Mouse (Mus musculus) G1E (cell line): Measurements from ENCODE around the gene Lsm7. TPM values are rescaled to one million over a fixed set of nuclear protein-coding genes. Genes with fewer than 3 reads are reported as not detected.

ENCODE experiments used
- ATAC-seq: 2 replicates; pipeline ENCODE4 v1.8.0; 2016; ENCODE audit warnings: mild to moderate bottlenecking; ENCODE audit not compliant: insufficient number of reproducible peaks, poor library complexity, low FRiP score, severe bottlenecking; ENCODE audit errors: extremely low read depth
- DNase-seq: peaks from one replicate; pipeline ENCODE4 v3.0.0; 2012; ENCODE audit warnings: low spot score
- H3K27me3 ChIP-seq: 2 replicates; pipeline ENCODE4 v1.6.1; 2012; ENCODE audit warnings: mild to moderate bottlenecking, low read length, inconsistent platforms; ENCODE audit not compliant: insufficient read depth
- H3K36me3 ChIP-seq: replicated peaks from 2 replicates; pipeline ENCODE3; 2012; ENCODE audit warnings: mild to moderate bottlenecking, inconsistent platforms
- H3K4me1 ChIP-seq: 2 replicates; pipeline ENCODE4 v1.6.1; 2012; ENCODE audit warnings: low read depth, low read length, inconsistent platforms, mixed read lengths; ENCODE audit not compliant: insufficient read depth
- H3K4me3 ChIP-seq: 2 replicates; pipeline ENCODE4 v1.5.1; 2012; ENCODE audit warnings: low read depth, mild to moderate bottlenecking, inconsistent platforms, low read length, moderate library complexity, mixed read lengths
- H3K9me3 ChIP-seq: replicated peaks from 2 replicates; pipeline ENCODE4 v1.6.1; 2012; ENCODE audit warnings: inconsistent platforms
- CTCF ChIP-seq: IDR thresholded peaks from 2 replicates; pipeline ENCODE4 v1.5.1; 2012; ENCODE audit warnings: low read depth, low read length, inconsistent platforms, mixed read lengths
- GATA1 ChIP-seq: IDR thresholded peaks from 2 replicates; pipeline ENCODE4 v1.6.1; 2012; ENCODE audit warnings: borderline replicate concordance, low read length, inconsistent platforms, mixed read lengths
- GATA2 ChIP-seq: IDR thresholded peaks from 2 replicates; pipeline ENCODE4 v1.6.1; 2012; ENCODE audit warnings: low read depth, low read length, inconsistent platforms, borderline replicate concordance
- POLR2AphosphoS5 ChIP-seq: IDR thresholded peaks from 2 replicates; pipeline ENCODE4 v1.6.1; 2012; ENCODE audit warnings: low read depth, low read length, inconsistent platforms; ENCODE audit not compliant: insufficient replicate concordance
- TAL1 ChIP-seq: conservative IDR thresholded peaks from 2 replicates; pipeline ENCODE4 v1.6.1; 2012; ENCODE audit warnings: low read depth, low read length, inconsistent platforms, mixed read lengths
- polyA plus RNA-seq: library from polyadenylated mRNA; stranded (reverse); fragments of >175 nt; gene quantifications from 2 replicates; pipeline ENCODE4 v1.2.3, GENCODE M21; 2012
- total RNA-seq, 2 experiments: library from RNA; stranded (forward) in 1 of 2; stranded (reverse) in 1 of 2; fragments of 200-1000 nt in 1 of 2; fragments of >200 nt in 1 of 2; fragmentation: Nextera tagmentation in 1 of 2; gene quantifications; 2 replicates each; pipeline ENCODE4 v1.2.3; 2014 to 2017

The Lsm7 gene
- total and polyA plus RNA-seq, 3 experiments = 51.2 to 282 (median 269) TPM

DNA sequence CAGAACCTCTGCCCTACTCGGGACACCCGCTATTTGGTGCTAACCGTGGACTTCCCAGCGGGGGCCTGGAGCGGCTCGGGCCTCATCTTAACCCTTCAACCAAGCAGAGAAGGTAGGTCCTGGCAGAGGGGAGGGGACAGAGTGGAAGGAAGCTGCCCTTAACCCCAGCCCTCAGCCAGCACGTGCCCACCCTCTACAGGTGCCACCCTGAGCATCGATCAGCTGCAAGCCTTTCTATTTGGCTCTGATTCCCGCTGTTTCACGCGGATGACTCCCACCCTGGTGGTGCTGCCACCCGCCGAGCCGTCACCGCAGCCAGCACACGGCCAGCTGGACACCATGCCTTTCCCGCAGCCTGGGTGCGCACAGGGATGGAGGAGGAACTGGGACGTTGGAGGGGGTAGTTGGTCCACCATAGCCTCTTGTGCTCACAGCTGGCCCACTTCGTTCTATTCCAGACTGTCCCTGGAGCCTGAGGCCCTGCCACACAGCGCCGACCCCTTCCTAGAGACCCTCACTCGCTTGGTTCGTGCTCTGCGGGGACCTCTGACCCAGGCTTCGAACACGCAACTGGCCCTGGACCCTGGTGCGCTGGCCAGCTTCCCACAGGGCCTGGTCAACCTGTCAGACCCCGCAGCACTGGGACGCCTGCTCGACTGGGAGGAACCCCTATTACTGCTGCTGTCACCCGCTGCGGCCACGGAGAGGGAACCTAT, 48.5 kb downstream of the Lsm7 start:
- no peak for ATAC-seq
- Histone ChIP-seq H3K27me3 (peaks cover 24% of the 10 kb centered on the region; the same call in 1 of the 2 replicates), H3K4me1 (peaks cover 65% of the 10 kb centered on the region), H3K36me3 (peaks cover 67% of the 10 kb centered on the region), H3K9me3 (peaks cover 14% of the 10 kb centered on the region), H3K4me3 (peak overlapping the region; percentile 23; the same call in 1 of the 2 replicates)
- no peak for DNase-seq
- no peak for TF ChIP-seq TAL1

DNA sequence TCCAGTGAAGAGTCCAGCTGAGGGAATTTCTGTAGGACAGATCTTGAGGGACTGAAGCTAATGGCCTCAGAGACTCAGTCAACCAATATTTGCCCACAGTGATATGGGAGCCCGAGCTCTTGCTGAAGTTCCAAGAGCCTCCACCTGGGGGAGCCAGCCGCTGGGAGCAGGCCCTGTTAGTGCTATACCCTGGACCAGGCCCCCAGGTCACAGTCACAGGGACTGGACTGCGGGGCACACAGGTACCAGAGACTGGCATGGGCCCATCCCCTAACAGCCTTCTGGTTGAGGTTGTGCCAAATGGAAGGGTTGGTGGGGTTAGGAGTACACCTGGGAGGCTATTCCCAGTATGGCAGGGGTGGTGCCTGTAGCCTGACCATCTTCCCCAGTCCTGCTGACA, 49.1 kb downstream of the Lsm7 start:
- H3K27me3 ChIP-seq = peaks cover 24% of the 10 kb centered on the region; the same call in 1 of the 2 replicates
- DNase-seq (no peak), ATAC-seq (no peak; the same call in 1 of the 2 replicates)
- H3K4me3 ChIP-seq = no peak overlapping the region
- peaks cover 73% of the 10 kb centered on the region for H3K36me3 ChIP-seq
- peaks cover 71% of the 10 kb centered on the region for H3K4me1 ChIP-seq
- peaks cover 14% of the 10 kb centered on the region for H3K9me3 ChIP-seq
- TF ChIP-seq GATA1 (no peak), CTCF (0 out of 2 replicates have a peak, but pooled peaks have one; percentile 30), POLR2AphosphoS5 (no peak)

DNA sequence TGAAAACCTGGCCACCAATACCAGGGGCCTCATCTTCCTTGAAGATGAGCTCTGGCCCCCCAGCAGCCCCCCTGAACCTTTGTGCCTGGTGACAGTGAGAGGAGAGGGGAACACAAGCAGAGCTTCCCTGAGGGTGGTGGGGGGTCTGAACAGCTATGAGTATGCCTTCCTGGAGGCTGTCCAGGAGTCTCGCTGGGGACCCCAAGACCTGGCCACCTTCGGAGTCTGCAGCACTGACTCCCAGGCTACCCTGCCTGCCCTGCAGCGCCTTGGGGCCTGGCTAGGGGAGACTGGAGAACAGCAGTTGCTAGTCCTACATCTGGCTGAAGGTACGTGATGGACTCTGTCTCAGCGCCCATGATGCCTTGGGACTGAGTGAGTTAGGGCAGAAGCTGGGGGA, 49.7 kb downstream of the Lsm7 start:
- no peak for TF ChIP-seq GATA2
- TF ChIP-seq POLR2AphosphoS5 = no peak
- TF ChIP-seq CTCF = no peak
- no peak for TF ChIP-seq TAL1
- no peak for TF ChIP-seq GATA1
- Histone ChIP-seq H3K9me3 (peaks cover 14% of the 10 kb centered on the region), H3K36me3 (peaks cover 79% of the 10 kb centered on the region), H3K4me1 (peaks cover 73% of the 10 kb centered on the region), H3K4me3 (no peak overlapping the region), H3K27me3 (peaks cover 20% of the 10 kb centered on the region; the same call in 1 of the 2 replicates)
- DNase-seq (no peak), ATAC-seq (no peak)

DNA sequence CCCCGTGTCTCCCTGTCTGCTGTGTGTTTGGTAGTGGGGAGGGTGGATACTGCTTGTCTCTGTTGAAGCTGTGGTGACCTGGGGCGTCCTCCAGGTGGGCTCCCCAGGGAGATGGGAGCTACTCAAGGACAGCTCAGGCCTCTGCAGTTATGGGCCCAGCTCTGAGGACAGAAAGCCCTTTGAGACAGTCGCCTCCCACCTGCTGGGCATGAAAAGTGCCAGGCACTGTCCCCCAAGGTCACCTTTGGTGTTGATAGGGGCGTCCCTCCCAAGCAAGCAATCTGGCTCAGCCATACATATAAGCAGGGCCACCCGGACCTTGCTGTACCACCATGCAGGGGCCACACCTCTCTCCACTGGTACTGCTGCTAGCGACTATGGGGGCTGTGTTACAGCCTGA, 50.1 kb downstream of the Lsm7 start, which contains the start of gene Amh:
Amh (plus strand) TSS at position 328 of the 400 bp plus-strand sequence.
- DNase-seq (no peak), ATAC-seq (no peak)
- Histone ChIP-seq H3K36me3 (peaks cover 83% of the 10 kb centered on the region), H3K4me3 (no peak within 1 kb of the TSS), H3K27me3 (peaks cover 16% of the 10 kb centered on the region; the same call in 1 of the 2 replicates), H3K4me1 (peaks cover 73% of the 10 kb centered on the region), H3K9me3 (peaks cover 14% of the 10 kb centered on the region)
- TF ChIP-seq POLR2AphosphoS5 (no peak), GATA2 (no peak), GATA1 (no peak), CTCF (no peak), TAL1 (no peak)

DNA sequence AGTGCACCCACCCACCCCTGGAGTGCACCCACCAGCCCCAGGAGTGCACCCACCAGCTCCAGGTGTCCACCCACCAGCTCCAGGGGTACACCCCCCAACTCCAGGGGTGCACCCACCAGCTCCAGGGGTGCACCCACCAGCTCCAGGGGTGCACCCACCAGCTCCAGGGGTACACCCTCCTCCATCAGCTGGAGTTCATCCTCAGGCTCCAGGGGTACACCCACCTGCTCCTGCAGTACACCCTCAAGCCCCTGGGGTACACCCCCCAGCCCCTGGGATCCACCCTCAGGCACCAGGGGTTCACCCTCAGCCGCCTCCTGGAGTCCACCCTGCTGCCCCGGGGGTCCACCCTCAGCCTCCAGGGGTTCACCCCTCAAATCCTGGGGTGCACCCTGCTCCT, 50.7 kb downstream of the Lsm7 start:
- no peak for DNase-seq
- peaks cover 14% of the 10 kb centered on the region for H3K9me3 ChIP-seq
- H3K4me1 ChIP-seq = peaks cover 74% of the 10 kb centered on the region
- no peak overlapping the region for H3K4me3 ChIP-seq
- peaks cover 87% of the 10 kb centered on the region for H3K36me3 ChIP-seq
- no peak for TF ChIP-seq CTCF
- TF ChIP-seq GATA2 = no peak
- no peak for TF ChIP-seq POLR2AphosphoS5
- TF ChIP-seq TAL1 = no peak
- no peak for TF ChIP-seq GATA1
- H3K27me3 ChIP-seq = peaks cover 14% of the 10 kb centered on the region; the same call in 1 of the 2 replicates
- ATAC-seq = no peak

DNA sequence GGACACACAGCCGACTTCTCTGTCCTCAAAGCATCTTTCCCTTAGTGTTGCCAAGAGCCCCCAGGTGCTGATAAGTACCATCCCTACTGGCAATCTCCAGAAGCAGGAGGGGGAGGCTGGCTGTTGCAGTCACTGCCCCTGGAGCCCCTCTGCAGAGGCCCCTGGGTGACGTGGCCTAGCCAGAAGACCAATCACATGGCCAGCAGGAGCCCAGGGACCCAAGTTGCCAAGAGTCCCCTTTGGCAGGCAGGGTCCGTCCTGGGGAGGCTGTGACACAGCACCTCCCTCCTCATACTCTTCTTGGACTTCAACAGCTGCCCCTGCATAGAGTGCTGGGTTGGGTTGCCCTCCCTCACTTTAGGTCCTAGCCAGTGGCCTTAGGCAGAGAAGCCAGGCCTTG, 52.0 kb downstream of the Lsm7 start:
- TF ChIP-seq CTCF = no peak
- TF ChIP-seq TAL1 = no peak
- no peak for TF ChIP-seq POLR2AphosphoS5
- TF ChIP-seq GATA2 = no peak
- no peak for TF ChIP-seq GATA1
- no peak for ATAC-seq
- peaks cover under 1% of the 10 kb centered on the region; the same call in 1 of the 2 replicates for H3K27me3 ChIP-seq
- H3K9me3 ChIP-seq = peaks cover 14% of the 10 kb centered on the region
- no peak for DNase-seq
- peaks cover 60% of the 10 kb centered on the region for H3K4me1 ChIP-seq
- peaks cover 82% of the 10 kb centered on the region for H3K36me3 ChIP-seq
- no peak overlapping the region for H3K4me3 ChIP-seq

Other genes with a start within 250 kb of the Lsm7 start
Only the 20 nearest of the 25 such genes appear.
- 11.1 and 19.7 TPM in 2 replicates for gene Btbd2, start 198.1 kb downstream of the Lsm7 start, total RNA-seq (2014; fragmentation: Nextera tagmentation)
- gene Btbd2, start 198.1 kb downstream of the Lsm7 start, total RNA-seq (2017) = 17.9 and 19.2 TPM in 2 replicates
- 96.3 and 102 TPM in 2 replicates for gene Btbd2, start 198.1 kb downstream of the Lsm7 start, polyA plus RNA-seq
- 127 and 140 TPM in 2 replicates for gene Mknk2, start 177.1 kb downstream of the Lsm7 start, total RNA-seq (2014; fragmentation: Nextera tagmentation)
- gene Mknk2, start 177.1 kb downstream of the Lsm7 start, total RNA-seq (2017) = 70.4 and 72.2 TPM in 2 replicates
- gene Mknk2, start 177.1 kb downstream of the Lsm7 start, polyA plus RNA-seq = 455 and 521 TPM in 2 replicates
- 44.4 and 52.8 TPM in 2 replicates for gene Mob3a, start 153.2 kb downstream of the Lsm7 start, total RNA-seq (2014; fragmentation: Nextera tagmentation)
- gene Mob3a, start 153.2 kb downstream of the Lsm7 start, total RNA-seq (2017) = 53.8 and 61.8 TPM in 2 replicates
- gene Mob3a, start 153.2 kb downstream of the Lsm7 start, polyA plus RNA-seq = 45.8 and 54.2 TPM in 2 replicates
- gene Izumo4, start 153.0 kb downstream of the Lsm7 start, total RNA-seq (2014; fragmentation: Nextera tagmentation) = 2.3 and 7.4 TPM in 2 replicates
- gene Izumo4, start 153.0 kb downstream of the Lsm7 start, total RNA-seq (2017) = 5.9 and 10.3 TPM in 2 replicates
- 7.5 and 8.2 TPM in 2 replicates for gene Izumo4, start 153.0 kb downstream of the Lsm7 start, polyA plus RNA-seq
- gene Ap3d1, start 112.9 kb downstream of the Lsm7 start, total RNA-seq (2014; fragmentation: Nextera tagmentation) = 121 and 133 TPM in 2 replicates
- gene Ap3d1, start 112.9 kb downstream of the Lsm7 start, total RNA-seq (2017) = 72.3 and 88.3 TPM in 2 replicates
- 37.4 and 39.4 TPM in 2 replicates for gene Ap3d1, start 112.9 kb downstream of the Lsm7 start, polyA plus RNA-seq
- gene Dot1l, start 100.0 kb downstream of the Lsm7 start, total RNA-seq (2014; fragmentation: Nextera tagmentation) = 95.3 and 105 TPM in 2 replicates
- gene Dot1l, start 100.0 kb downstream of the Lsm7 start, total RNA-seq (2017) = 8.7 and 9.0 TPM in 2 replicates
- 118 and 121 TPM in 2 replicates for gene Dot1l, start 100.0 kb downstream of the Lsm7 start, polyA plus RNA-seq
- gene Sf3a2, start 57.0 kb downstream of the Lsm7 start, total RNA-seq (2014; fragmentation: Nextera tagmentation) = 142 and 172 TPM in 2 replicates
- gene Sf3a2, start 57.0 kb downstream of the Lsm7 start, total RNA-seq (2017) = 8.7 and 9.9 TPM in 2 replicates
- 652 and 920 TPM in 2 replicates for gene Sf3a2, start 57.0 kb downstream of the Lsm7 start, polyA plus RNA-seq
- gene Plekhj1, start 56.6 kb downstream of the Lsm7 start, total RNA-seq (2014; fragmentation: Nextera tagmentation) = 122 and 192 TPM in 2 replicates
- 58.1 and 68.0 TPM in 2 replicates for gene Plekhj1, start 56.6 kb downstream of the Lsm7 start, total RNA-seq (2017)
- 285 and 325 TPM in 2 replicates for gene Plekhj1, start 56.6 kb downstream of the Lsm7 start, polyA plus RNA-seq
- 1.7 and 1.8 TPM in 2 replicates for gene Amh, start 50.0 kb downstream of the Lsm7 start, total RNA-seq (2014; fragmentation: Nextera tagmentation)
- 0.17 and 0.27 TPM in 2 replicates for gene Amh, start 50.0 kb downstream of the Lsm7 start, total RNA-seq (2017)
- 1.6 and 1.8 TPM in 2 replicates for gene Amh, start 50.0 kb downstream of the Lsm7 start, polyA plus RNA-seq
- gene Jsrp1, start 41.7 kb downstream of the Lsm7 start, total RNA-seq (2014; fragmentation: Nextera tagmentation) = not detected in 2 replicates
- not detected in 2 replicates for gene Jsrp1, start 41.7 kb downstream of the Lsm7 start, total RNA-seq (2017)
- 0.07 and 0.09 TPM in 2 replicates for gene Jsrp1, start 41.7 kb downstream of the Lsm7 start, polyA plus RNA-seq
- gene Oaz1, start 28.6 kb downstream of the Lsm7 start, total RNA-seq (2014; fragmentation: Nextera tagmentation) = 310 and 444 TPM in 2 replicates
- 228 and 347 TPM in 2 replicates for gene Oaz1, start 28.6 kb downstream of the Lsm7 start, total RNA-seq (2017)
- gene Oaz1, start 28.6 kb downstream of the Lsm7 start, polyA plus RNA-seq = 1,655 and 2,091 TPM in 2 replicates
- not detected in 2 replicates for gene Lingo3, start 11.2 kb downstream of the Lsm7 start, total RNA-seq (2014; fragmentation: Nextera tagmentation)
- 0.05 and 0.06 TPM in 2 replicates for gene Lingo3, start 11.2 kb downstream of the Lsm7 start, total RNA-seq (2017)
- not detected in 2 replicates for gene Lingo3, start 11.2 kb downstream of the Lsm7 start, polyA plus RNA-seq
- gene Sppl2b, start 66 bp upstream of the Lsm7 start, total RNA-seq (2014; fragmentation: Nextera tagmentation) = 46.0 and 55.1 TPM in 2 replicates
- 18.0 and 22.1 TPM in 2 replicates for gene Sppl2b, start 66 bp upstream of the Lsm7 start, total RNA-seq (2017)
- gene Sppl2b, start 66 bp upstream of the Lsm7 start, polyA plus RNA-seq = 76.6 and 92.5 TPM in 2 replicates
- not detected in 2 replicates for gene Tmprss9, start 16.6 kb upstream of the Lsm7 start, total RNA-seq (2014; fragmentation: Nextera tagmentation)
- gene Tmprss9, start 16.6 kb upstream of the Lsm7 start, total RNA-seq (2017) = 0.05 and 0.06 TPM in 2 replicates
- gene Tmprss9, start 16.6 kb upstream of the Lsm7 start, polyA plus RNA-seq = 0.02 TPM in 1 of 2 replicates, not detected in the other
- gene Timm13, start 45.8 kb upstream of the Lsm7 start, total RNA-seq (2014; fragmentation: Nextera tagmentation) = 34.0 and 51.2 TPM in 2 replicates
- 70.4 and 75.5 TPM in 2 replicates for gene Timm13, start 45.8 kb upstream of the Lsm7 start, total RNA-seq (2017)
- 295 and 345 TPM in 2 replicates for gene Timm13, start 45.8 kb upstream of the Lsm7 start, polyA plus RNA-seq
- gene Lmnb2, start 63.0 kb upstream of the Lsm7 start, total RNA-seq (2014; fragmentation: Nextera tagmentation) = 3.0 and 3.1 TPM in 2 replicates
- 4.8 and 5.5 TPM in 2 replicates for gene Lmnb2, start 63.0 kb upstream of the Lsm7 start, total RNA-seq (2017)
- gene Lmnb2, start 63.0 kb upstream of the Lsm7 start, polyA plus RNA-seq = 10.2 and 11.9 TPM in 2 replicates
- gene Gadd45b, start 74.9 kb upstream of the Lsm7 start, total RNA-seq (2014; fragmentation: Nextera tagmentation) = 2.1 and 5.7 TPM in 2 replicates
- gene Gadd45b, start 74.9 kb upstream of the Lsm7 start, total RNA-seq (2017) = 1.1 and 1.9 TPM in 2 replicates
- 2.8 and 3.7 TPM in 2 replicates for gene Gadd45b, start 74.9 kb upstream of the Lsm7 start, polyA plus RNA-seq
- gene Gng7, start 159.7 kb upstream of the Lsm7 start, total RNA-seq (2014; fragmentation: Nextera tagmentation) = 0.90 and 1.7 TPM in 2 replicates
- 0.33 and 0.58 TPM in 2 replicates for gene Gng7, start 159.7 kb upstream of the Lsm7 start, total RNA-seq (2017)
- gene Gng7, start 159.7 kb upstream of the Lsm7 start, polyA plus RNA-seq = 0.65 and 0.87 TPM in 2 replicates
- not detected in 2 replicates for gene Diras1, start 170.5 kb upstream of the Lsm7 start, total RNA-seq (2014; fragmentation: Nextera tagmentation)
- gene Diras1, start 170.5 kb upstream of the Lsm7 start, total RNA-seq (2017) = 0.44 TPM in 1 of 2 replicates, not detected in the other
- gene Diras1, start 170.5 kb upstream of the Lsm7 start, polyA plus RNA-seq = 0.02 TPM in 1 of 2 replicates, not detected in the other
- 2.8 and 3.4 TPM in 2 replicates for gene Slc39a3, start 182.2 kb upstream of the Lsm7 start, total RNA-seq (2014; fragmentation: Nextera tagmentation)
- 7.4 and 9.9 TPM in 2 replicates for gene Slc39a3, start 182.2 kb upstream of the Lsm7 start, total RNA-seq (2017)
- gene Slc39a3, start 182.2 kb upstream of the Lsm7 start, polyA plus RNA-seq = 8.2 and 9.6 TPM in 2 replicates